Mouse (Mus musculus) liver, adult 2 months (tissue): ENCODE data around the gene Pik3ip1.

Experiments
- CTCF ChIP-seq: fragments of 200-500 bp; IDR thresholded peaks from 2 replicates; pipeline ENCODE4 v1.5.1; 2011; ENCODE audit warnings: low read depth, low read length, control low read depth
- POLR2A ChIP-seq: fragments of 200-500 bp; IDR thresholded peaks from 2 replicates; pipeline ENCODE4 v1.6.1; 2011; ENCODE audit warnings: low read length, control low read depth; ENCODE audit not compliant: insufficient read depth; ENCODE audit errors: extremely low read depth

DNA sequence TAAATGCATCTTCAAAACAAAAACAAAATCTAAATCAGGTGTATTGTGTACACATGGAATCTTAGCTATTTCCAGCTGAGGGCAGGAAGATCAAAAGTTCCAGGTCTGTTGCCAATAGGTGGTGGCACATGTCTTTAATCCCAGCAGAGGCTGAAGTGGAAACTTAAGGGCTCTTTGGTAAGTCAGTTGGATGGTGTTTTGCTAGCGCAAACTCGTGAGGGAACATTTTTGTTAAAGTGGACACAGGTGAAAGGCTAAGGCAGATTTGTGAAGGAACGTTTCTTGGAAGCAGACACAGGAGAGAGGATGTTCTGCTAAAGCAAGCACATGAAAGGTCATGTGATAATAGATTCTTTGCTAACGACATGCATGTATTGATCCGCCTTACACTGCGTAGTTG, 46.6 kb upstream of the Pik3ip1 start:
- TF ChIP-seq CTCF (no peak), POLR2A (no peak)
